Mouse (Mus musculus) right cerebral cortex, adult 2 months (tissue): ENCODE measurements around the gene Tmem87b.

Experiments
- DNase-seq, 2 experiments: peaks; one replicate each; pipeline ENCODE4 v3.0.0; 2021 to 2022; ENCODE audit warnings: low spot score in 2 of 2

Gene Tmem87b

GRCm38 (mm10) chr2:128887866-128888550, 70.1 kb downstream of the Tmem87b start:
- no peak for DNase-seq

GRCm38 (mm10) chr2:128890661-128891335, 72.9 kb downstream of the Tmem87b start:
- no peak for DNase-seq

GRCm38 (mm10) chr2:128892180-128892721, 74.3 kb downstream of the Tmem87b start:
- DNase-seq: no peak

GRCm38 (mm10) chr2:128902843-128903242, 84.9 kb downstream of the Tmem87b start:
- DNase-seq: no peak

GRCm38 (mm10) chr2:128903661-128904060, 85.7 kb downstream of the Tmem87b start:
- no peak for DNase-seq
